8 mouse cellular contexts compared by ENCODE assay signal in genomic region chr3:20058197-20058541, GRCm38 (mm10). TPM values are rescaled to one million over a fixed set of nuclear protein-coding genes. Genes with fewer than 3 reads are reported as not detected.
DNase-seq lines count a peak whose midpoint lies in the region; ATAC-seq and TF ChIP-seq lines count a peak whose summit lies in the region.

No protein-coding gene starts in this region.

- no peaks in the 10 kb centered on the region for H3K27me3 ChIP-seq in hindbrain, embryonic 11.5 days (ENCODE audit: control insufficient read depth, insufficient read depth, low read length)
- H3K27me3 ChIP-seq in midbrain, embryonic 15.5 days (replicated peaks), result no peaks in the 10 kb centered on the region

- TF ChIP-seq POLR2A in bone marrow macrophage, adult 2 months (IDR thresholded peaks at IDR 0.05; ENCODE audit: borderline replicate concordance, low read depth, low read length), result no peak

- no peak for TF ChIP-seq CTCF in bone marrow macrophage, adult 2 months (IDR thresholded peaks at IDR 0.05; ENCODE audit: low read depth, low read length)

- H3K36me3 ChIP-seq in hindbrain, embryonic 11.5 days (ENCODE audit: control insufficient read depth, insufficient read depth, low read length), result 0 out of 2 replicates have a peak, but pooled peaks cover 3% of the 10 kb centered on the region
- no peaks in the 10 kb centered on the region; the same call in 1 of the 2 replicates for H3K36me3 ChIP-seq in midbrain, embryonic 15.5 days (replicated peaks)

- H3K9me3 ChIP-seq in hindbrain, embryonic 11.5 days (ENCODE audit: control insufficient read depth, low read length), result no peaks in the 10 kb centered on the region
- H3K9me3 ChIP-seq in midbrain, embryonic 15.5 days, result no peaks in the 10 kb centered on the region

- ATAC-seq in hindbrain, embryonic 11.5 days (ENCODE audit: low FRiP score), result no peak
- ATAC-seq in midbrain, embryonic 15.5 days (replicated peaks), result peak; percentile 44; the same call in 1 of the 2 replicates

- DNase-seq in kidney, postnatal 10 days, result peak; percentile 7
- DNase-seq in kidney, postnatal 25 days, result no peak
- peak; percentile 35 for DNase-seq in hindbrain, embryonic 11.5 days (ENCODE audit: low spot score)
- DNase-seq in right cerebral cortex, postnatal 25 days, result no peak
- DNase-seq in adrenal gland, postnatal 10 days, result no peak
- DNase-seq in lung, postnatal 36 days, result no peak

- peak overlapping the region; percentile 45 for H3K4me2 ChIP-seq in hindbrain, embryonic 11.5 days (replicated peaks; ENCODE audit: low read depth, low read length)
- H3K4me2 ChIP-seq in midbrain, embryonic 15.5 days, result peak overlapping the region; percentile 63

- H3K27ac ChIP-seq in bone marrow macrophage, adult 2 months (ENCODE audit: insufficient read depth, low read depth, low read length), result 0 out of 2 replicates have a peak overlapping the region, but pooled peaks have one; percentile 30
- H3K27ac ChIP-seq in hindbrain, embryonic 11.5 days (ENCODE audit: low read depth, low read length), result no peak overlapping the region
- H3K27ac ChIP-seq in midbrain, embryonic 15.5 days, result peak overlapping the region; percentile 89

- peak overlapping the region; percentile 45; the same call in 1 of the 2 replicates for H3K9ac ChIP-seq in hindbrain, embryonic 11.5 days (ENCODE audit: low read depth, low read length)
- H3K9ac ChIP-seq in midbrain, embryonic 15.5 days, result peak overlapping the region; percentile 87

- 0% methylated on average over 6 of the region's 9 CpGs for WGBS in hindbrain, embryonic 11.5 days
- WGBS in midbrain, embryonic 15.5 days, result 0% methylated on average over 7 of the region's 9 CpGs

- H3K4me1 ChIP-seq in bone marrow macrophage, adult 2 months (ENCODE audit: control insufficient read depth, insufficient read depth, low read length), result peaks cover 4% of the 10 kb centered on the region; the same call in 1 of the 2 replicates
- H3K4me1 ChIP-seq in hindbrain, embryonic 11.5 days (replicated peaks; ENCODE audit: control insufficient read depth, insufficient read depth, low read length), result no peaks in the 10 kb centered on the region
- H3K4me1 ChIP-seq in midbrain, embryonic 15.5 days, result peaks cover 11% of the 10 kb centered on the region

- peak overlapping the region; percentile 100 for H3K4me3 ChIP-seq in bone marrow macrophage, adult 2 months (ENCODE audit: insufficient read depth, low read length)
- peak overlapping the region; percentile 69 for H3K4me3 ChIP-seq in hindbrain, embryonic 11.5 days (ENCODE audit: low read depth, low read length)
- H3K4me3 ChIP-seq in midbrain, embryonic 15.5 days, result peak overlapping the region; percentile 97

RNA-seq across cellular contexts. Expression of gene Hltf, which starts 0.6 kb away (rescaled TPM):
- polyA plus RNA-seq in bone marrow macrophage, adult 2 months (2012; ENCODE audit: insufficient read depth, insufficient read length, missing spikeins), result 43.6 and 47.7 TPM in 2 replicates
- 25.1 and 25.7 TPM in 2 replicates for polyA plus RNA-seq in hindbrain, embryonic 11.5 days (2014; fragmentation: Nextera tagmentation; extraction: Ambion mirVana)
- 19.0 and 19.4 TPM in 2 replicates for polyA plus RNA-seq in midbrain, embryonic 15.5 days (2015; fragmentation: Nextera tagmentation; extraction: Ambion mirVana)
- total RNA-seq in adrenal gland, postnatal 10 days (2021), result 10 to 100 TPM; 16.1 to 24.6 TPM

RNA-seq across cellular contexts. Expression of gene Hps3, which starts 23.1 kb away (rescaled TPM):
- 57.8 and 69.4 TPM in 2 replicates for polyA plus RNA-seq in bone marrow macrophage, adult 2 months (2012; ENCODE audit: insufficient read depth, insufficient read length, missing spikeins)
- polyA plus RNA-seq in hindbrain, embryonic 11.5 days (2014; fragmentation: Nextera tagmentation; extraction: Ambion mirVana), result 15.3 and 15.9 TPM in 2 replicates
- polyA plus RNA-seq in midbrain, embryonic 15.5 days (2015; fragmentation: Nextera tagmentation; extraction: Ambion mirVana), result 11.0 and 12.6 TPM in 2 replicates
- 10 to 100 TPM in 1 of 2 experiments, 1 to 10 TPM in 1; 9.5 to 14.4 TPM for total RNA-seq in adrenal gland, postnatal 10 days (2021)

Comparison
In these comparisons a context has a peak if more than half of its experiments do, and no peak if none do; other contexts are left out.
1. DNase-seq: peak in kidney, postnatal 10 days (single experiment) and hindbrain, embryonic 11.5 days (single experiment); none in kidney, postnatal 25 days (0 of 2), right cerebral cortex, postnatal 25 days (single experiment), adrenal gland, postnatal 10 days (single experiment) and lung, postnatal 36 days (single experiment).
2. Peak in every context shown above with its lines, with median percentiles within 50 percentile points of each other: H3K4me3 ChIP-seq.